Mouse (Mus musculus): ENCODE results near the gene Hist1h4i. TPM values are rescaled to one million over a fixed set of nuclear protein-coding genes. Genes with fewer than 3 reads are reported as not detected.
"Not testable (repeated sequence)": the region's sequence is repeated elsewhere in the genome, so short reads cannot be mapped to it uniquely, and the experiment has no call there.

Gene Hist1h4i
- 44.5 and 46.9 TPM in 2 replicates for polyA plus RNA-seq (2016; fragmentation: Nextera tagmentation; extraction: Ambion mirVana)

DNA sequence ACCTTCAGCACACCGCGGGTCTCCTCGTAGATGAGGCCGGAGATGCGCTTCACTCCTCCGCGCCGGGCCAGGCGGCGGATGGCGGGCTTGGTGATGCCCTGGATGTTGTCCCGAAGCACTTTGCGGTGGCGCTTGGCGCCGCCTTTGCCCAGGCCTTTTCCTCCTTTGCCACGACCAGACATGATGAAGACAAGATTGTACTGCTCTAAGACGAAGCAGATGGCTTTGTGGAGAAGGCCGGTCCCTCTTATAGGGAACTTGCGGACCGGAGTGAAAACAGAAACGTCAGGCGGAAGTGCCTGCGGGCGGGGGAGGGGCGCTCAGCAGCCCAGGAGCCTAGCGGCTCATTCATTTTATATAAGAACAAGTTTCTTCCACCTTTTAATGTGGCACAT, at the start of gene Hist1h4i:
Hist1h4i (minus strand) TSS at position 221 of the 395 bp plus-strand sequence.
- peaks cover 26% of the 10 kb centered on the region for H3K4me1 ChIP-seq
- not testable (repeated sequence) for H3K9me3 ChIP-seq

DNA sequence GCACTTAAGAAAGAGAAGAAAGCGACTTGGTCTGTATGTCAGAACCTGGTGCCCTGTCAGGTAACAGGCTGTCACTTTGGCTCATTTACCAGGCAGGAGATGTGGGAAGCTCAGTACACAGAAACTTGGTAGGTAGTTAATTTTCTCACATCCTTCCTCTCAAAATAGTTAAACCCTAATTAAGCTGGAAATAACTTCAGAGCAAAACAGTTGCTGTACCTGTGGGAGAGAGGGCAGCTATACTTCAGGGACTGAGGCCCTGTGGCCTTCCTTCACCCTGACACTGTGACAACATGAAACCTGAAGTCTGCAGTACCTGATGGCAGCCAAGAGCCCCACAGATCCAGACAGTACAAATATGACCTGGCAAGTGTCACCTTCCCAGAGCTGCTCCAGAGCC, 43.0 kb upstream of the Hist1h4i start, which contains the start of gene Vmn1r188:
Vmn1r188 (plus strand) TSS at position 301 of the 400 bp plus-strand sequence.
- not testable (repeated sequence) for H3K27me3 ChIP-seq; H3K9ac ChIP-seq; H3K36me3 ChIP-seq (replicated peaks); H3K4me1 ChIP-seq; H3K9me3 ChIP-seq; H3K4me3 ChIP-seq (replicated peaks); H3K4me2 ChIP-seq; ATAC-seq (ENCODE audit: low FRiP score); H3K27ac ChIP-seq
- WGBS: 83% methylated on average over 1 of the region's 1 CpGs

More for the DNA sequence above, at the start of gene Hist1h4i:
- peak; percentile 70 for ATAC-seq (ENCODE audit: low FRiP score)
- 0% methylated on average over 27 of the region's 27 CpGs for WGBS
- Histone ChIP-seq H3K27ac (peak within 1 kb of the TSS; percentile 97), H3K4me2 (peak within 1 kb of the TSS; percentile 77), H3K9ac (peak within 1 kb of the TSS; percentile 72), H3K4me3 (replicated peaks) (peak within 1 kb of the TSS; percentile 48)
- H3K27me3 ChIP-seq; H3K36me3 ChIP-seq (replicated peaks): not testable (repeated sequence)

DNA sequence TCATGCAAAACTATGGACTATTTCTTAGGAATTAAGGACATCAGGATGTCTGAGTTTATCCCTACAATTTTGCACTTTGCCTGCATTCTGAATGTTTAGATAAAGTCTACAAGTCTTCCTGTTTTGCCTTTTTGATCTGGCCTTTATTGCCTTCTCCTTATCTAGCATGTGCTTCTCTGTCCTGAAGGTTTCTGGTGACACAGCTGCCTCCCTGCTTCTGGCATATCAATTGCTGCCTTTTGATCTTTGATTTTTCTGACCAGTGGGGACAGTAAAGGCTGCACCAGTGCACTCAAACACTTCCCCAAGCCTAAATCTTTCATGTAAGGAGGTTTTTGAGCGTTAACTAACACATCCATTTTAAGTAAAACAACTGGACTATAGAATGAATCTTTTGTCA, 22.3 kb upstream of the Hist1h4i start:
- 71% methylated on average over 1 of the region's 1 CpGs for WGBS
- no peaks in the 10 kb centered on the region for H3K36me3 ChIP-seq (replicated peaks)
- no peak overlapping the region for H3K9ac ChIP-seq
- no peak for ATAC-seq (ENCODE audit: low FRiP score)
- H3K27ac ChIP-seq: no peak overlapping the region
- H3K4me3 ChIP-seq (replicated peaks): no peak overlapping the region
- no peaks in the 10 kb centered on the region for H3K4me1 ChIP-seq
- no peaks in the 10 kb centered on the region for H3K27me3 ChIP-seq
- no peak overlapping the region for H3K4me2 ChIP-seq
- no peaks in the 10 kb centered on the region for H3K9me3 ChIP-seq

- Histone ChIP-seq H3K4me3 (replicated peaks) (no peak overlapping the region), H3K9ac (no peak overlapping the region), H3K27ac (no peak overlapping the region), H3K4me1 (no peaks in the 10 kb centered on the region), H3K27me3 (no peaks in the 10 kb centered on the region), H3K36me3 (replicated peaks) (no peaks in the 10 kb centered on the region), H3K9me3 (no peaks in the 10 kb centered on the region), H3K4me2 (no peak overlapping the region)
- ATAC-seq (ENCODE audit: low FRiP score): no peak
- WGBS: 93% methylated on average over 1 of the region's 1 CpGs
These were observed 20.3 kb upstream of the Hist1h4i start for GRCm38 (mm10) chr13:22061422-22061821.

DNA sequence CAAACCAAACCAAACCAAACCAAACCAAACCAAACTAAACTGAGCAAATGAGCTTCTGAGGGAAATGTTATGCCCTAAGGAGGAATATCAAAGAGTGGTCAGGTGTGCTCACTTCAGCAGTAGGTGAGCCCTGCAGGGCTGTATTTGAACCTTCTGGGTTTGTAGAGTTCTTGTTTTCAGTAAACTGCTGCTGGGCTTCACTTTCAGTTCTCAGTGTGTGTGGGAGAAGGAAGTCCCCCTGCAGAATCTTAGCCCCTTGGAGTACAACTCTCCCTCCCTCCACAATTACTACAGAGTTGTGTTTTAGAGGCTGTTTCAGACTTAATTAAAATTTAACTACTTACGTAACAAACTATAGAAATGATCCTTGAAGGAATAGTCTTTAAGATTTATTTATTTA, 12.6 kb upstream of the Hist1h4i start:
- H3K4me3 ChIP-seq (replicated peaks): no peak overlapping the region
- H3K27me3 ChIP-seq: no peaks in the 10 kb centered on the region
- peaks cover 3% of the 10 kb centered on the region; the same call in 1 of the 2 replicates for H3K4me1 ChIP-seq
- WGBS: 95% methylated on average over 1 of the region's 1 CpGs
- no peak overlapping the region for H3K4me2 ChIP-seq
- H3K27ac ChIP-seq: no peak overlapping the region
- no peak for ATAC-seq (ENCODE audit: low FRiP score)
- H3K9me3 ChIP-seq: no peaks in the 10 kb centered on the region
- no peak overlapping the region for H3K9ac ChIP-seq
- H3K36me3 ChIP-seq (replicated peaks): no peaks in the 10 kb centered on the region

- no peak for ATAC-seq (ENCODE audit: low FRiP score)
- peaks cover 3% of the 10 kb centered on the region; the same call in 1 of the 2 replicates for H3K4me1 ChIP-seq
- H3K9me3 ChIP-seq: no peaks in the 10 kb centered on the region
- peak overlapping the region; percentile 48 for H3K4me3 ChIP-seq (replicated peaks)
- no peaks in the 10 kb centered on the region for H3K27me3 ChIP-seq
- H3K9ac ChIP-seq: peak overlapping the region; percentile 63; the same call in 1 of the 2 replicates
- no peaks in the 10 kb centered on the region for H3K36me3 ChIP-seq (replicated peaks)
- peak overlapping the region; percentile 58 for H3K4me2 ChIP-seq
- H3K27ac ChIP-seq: peak overlapping the region; percentile 83; the same call in 1 of the 2 replicates
- WGBS: 13% methylated on average over 5 of the region's 5 CpGs
These were observed 10.3 kb upstream of the Hist1h4i start for GRCm38 (mm10) chr13:22051523-22051859.

- peak; percentile 95 for ATAC-seq (ENCODE audit: low FRiP score)
- WGBS: under 1% methylated on average over 52 of the region's 52 CpGs
- Histone ChIP-seq H3K9ac (peak overlapping the region; percentile 63), H3K4me3 (replicated peaks) (peak overlapping the region; percentile 48), H3K9me3 (no peaks in the 10 kb centered on the region), H3K4me1 (peaks cover 3% of the 10 kb centered on the region; the same call in 1 of the 2 replicates), H3K4me2 (peak overlapping the region; percentile 58), H3K27ac (peak overlapping the region; percentile 83), H3K27me3 (no peaks in the 10 kb centered on the region), H3K36me3 (replicated peaks) (no peaks in the 10 kb centered on the region)
These were observed 9.7 kb upstream of the Hist1h4i start for GRCm38 (mm10) chr13:22050591-22051522.

DNA sequence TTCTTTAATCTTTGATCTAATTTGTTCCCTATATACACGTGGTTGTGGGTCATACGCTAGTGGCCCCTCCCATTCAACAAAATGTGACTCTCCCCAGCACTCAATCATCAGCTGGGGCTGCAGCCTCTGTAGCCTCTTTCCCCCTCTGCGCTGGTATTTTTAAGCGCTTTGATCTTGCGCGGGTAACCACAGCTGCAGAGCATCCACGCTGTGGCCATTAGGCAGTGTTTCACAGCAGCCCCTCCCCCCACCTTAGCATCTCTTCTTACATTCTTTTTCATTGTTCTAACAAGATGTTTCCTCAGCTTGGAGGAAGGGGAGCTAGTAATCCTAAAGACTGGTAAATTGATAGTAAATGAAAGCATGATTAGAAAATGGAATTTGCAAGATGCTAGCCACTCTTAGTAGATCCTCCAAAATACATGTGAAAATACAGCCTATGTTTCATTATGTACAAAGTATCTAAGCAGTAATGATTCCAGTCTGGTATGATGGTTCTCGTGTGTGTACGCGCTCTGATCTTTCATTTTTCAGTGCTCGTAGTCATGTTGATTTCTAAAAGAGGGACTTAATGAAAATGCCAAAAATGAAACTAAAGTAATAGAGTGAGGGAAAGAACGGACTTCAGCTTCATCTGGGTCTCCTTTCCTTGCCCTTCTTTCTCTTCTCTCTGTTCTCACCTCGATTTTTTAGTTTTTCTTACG, 8.7 kb upstream of the Hist1h4i start:
- Histone ChIP-seq H3K4me2 (peak overlapping the region; percentile 58), H3K36me3 (replicated peaks) (no peaks in the 10 kb centered on the region), H3K9me3 (no peaks in the 10 kb centered on the region), H3K27me3 (no peaks in the 10 kb centered on the region), H3K4me3 (replicated peaks) (peak overlapping the region; percentile 48), H3K27ac (peak overlapping the region; percentile 83), H3K4me1 (peaks cover 3% of the 10 kb centered on the region; the same call in 1 of the 2 replicates), H3K9ac (peak overlapping the region; percentile 38)
- 1% methylated on average over 14 of the region's 14 CpGs for WGBS
- peak; percentile 55 for ATAC-seq (ENCODE audit: low FRiP score)

DNA sequence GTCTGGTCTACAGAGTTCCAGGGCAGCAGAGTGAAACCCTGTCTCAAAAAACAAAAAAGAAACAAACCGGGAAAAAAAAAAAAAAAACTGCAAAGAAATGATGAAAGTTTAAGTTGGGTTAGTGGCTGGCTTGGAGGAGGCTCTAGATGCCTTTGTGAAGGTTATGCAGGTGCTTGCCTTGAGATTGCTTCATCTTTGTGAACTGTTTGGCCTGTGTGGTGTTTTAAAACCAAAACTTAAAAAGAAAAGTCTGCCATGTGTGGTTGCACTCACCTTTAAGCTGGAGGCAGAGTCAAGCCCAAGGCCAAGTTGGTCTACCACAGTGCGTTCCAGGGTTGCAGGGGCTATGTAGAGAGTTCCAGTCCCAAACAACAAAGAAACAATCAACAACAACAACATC, 7.9 kb upstream of the Hist1h4i start:
- Histone ChIP-seq H3K27ac (no peak overlapping the region), H3K9me3 (no peaks in the 10 kb centered on the region), H3K4me2 (no peak overlapping the region), H3K27me3 (no peaks in the 10 kb centered on the region), H3K4me1 (peaks cover 4% of the 10 kb centered on the region), H3K36me3 (replicated peaks) (no peaks in the 10 kb centered on the region), H3K9ac (no peak overlapping the region), H3K4me3 (replicated peaks) (no peak overlapping the region)
- no peak for ATAC-seq (ENCODE audit: low FRiP score)
- WGBS: 90% methylated on average over 2 of the region's 2 CpGs

DNA sequence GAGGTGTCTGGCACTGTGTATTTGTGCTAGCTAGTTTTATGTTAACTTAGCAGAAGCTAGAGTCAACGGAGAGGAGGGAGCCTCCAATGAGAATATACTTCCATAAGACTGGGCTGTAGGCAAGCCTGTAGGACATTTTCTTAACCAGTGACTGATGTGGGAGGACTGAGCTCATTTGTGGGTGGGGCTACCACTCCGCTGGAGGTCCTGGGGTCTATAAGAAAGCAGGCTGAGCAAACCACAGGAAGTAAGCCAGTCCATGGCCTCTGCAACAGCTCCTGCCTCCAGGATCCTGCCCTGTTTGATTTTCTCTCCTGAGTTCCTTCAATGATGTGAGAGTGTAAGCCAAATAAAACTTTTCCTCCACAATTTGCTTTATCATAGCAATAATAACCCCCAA, 4.1 kb upstream of the Hist1h4i start:
- Histone ChIP-seq H3K4me3 (replicated peaks) (no peak overlapping the region), H3K36me3 (replicated peaks) (no peaks in the 10 kb centered on the region), H3K27me3 (no peaks in the 10 kb centered on the region), H3K4me2 (no peak overlapping the region), H3K9ac (no peak overlapping the region), H3K9me3 (no peaks in the 10 kb centered on the region), H3K27ac (no peak overlapping the region), H3K4me1 (peaks cover 16% of the 10 kb centered on the region)
- 73% methylated on average over 2 of the region's 2 CpGs for WGBS
- no peak for ATAC-seq (ENCODE audit: low FRiP score)

DNA sequence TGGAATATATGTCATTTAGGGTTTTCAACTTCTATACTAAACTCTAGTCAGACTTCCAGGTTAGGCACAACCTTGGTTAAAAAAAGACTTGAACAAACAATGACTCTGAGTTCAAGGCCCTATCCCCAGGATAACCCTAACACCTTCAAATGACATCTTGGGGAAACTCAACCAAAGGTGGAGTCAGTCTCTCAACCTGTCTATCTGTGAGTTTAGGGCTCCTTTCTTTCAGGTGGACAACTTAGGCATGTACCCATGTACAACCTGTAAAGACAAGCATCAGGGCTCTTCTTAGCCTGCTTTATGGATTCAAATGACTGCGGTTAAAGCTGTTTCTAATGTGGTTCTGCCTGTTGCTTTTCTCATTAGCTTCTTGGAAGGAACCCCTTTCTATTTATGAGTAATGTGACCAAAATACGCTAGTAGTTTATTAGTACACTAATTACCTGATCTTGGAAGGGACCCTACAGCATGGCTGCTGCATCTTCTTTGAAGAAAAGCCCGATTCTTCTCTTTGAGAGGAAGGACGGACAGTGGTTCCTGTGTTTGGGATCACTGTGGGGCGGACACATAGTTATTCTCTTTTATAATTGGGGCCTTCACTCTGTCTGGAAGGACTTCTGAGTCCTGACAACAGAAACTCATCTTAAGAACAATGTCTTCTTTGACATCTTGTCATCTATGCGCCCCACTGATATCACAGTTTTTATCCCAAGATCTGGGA, 3.4 kb upstream of the Hist1h4i start:
- ATAC-seq (ENCODE audit: low FRiP score): no peak
- no peak overlapping the region for H3K9ac ChIP-seq
- H3K27ac ChIP-seq: peak overlapping the region; percentile 90
- H3K4me3 ChIP-seq (replicated peaks): no peak overlapping the region
- peak overlapping the region; percentile 60 for H3K4me2 ChIP-seq
- no peaks in the 10 kb centered on the region for H3K9me3 ChIP-seq
- 86% methylated on average over 6 of the region's 6 CpGs for WGBS
- no peaks in the 10 kb centered on the region for H3K27me3 ChIP-seq
- H3K4me1 ChIP-seq: peaks cover 19% of the 10 kb centered on the region
- no peaks in the 10 kb centered on the region for H3K36me3 ChIP-seq (replicated peaks)
